Mouse (Mus musculus): ENCODE results near the gene Ncor2. TPM values are rescaled to one million over a fixed set of nuclear protein-coding genes. Genes with fewer than 3 reads are reported as not detected.
A peak's percentile ranks its signal among the peaks of the same experiment; 100 is the strongest.

Gene Ncor2
- polyA plus RNA-seq, 1 experiment = 71.5 TPM

- no peak overlapping the region for H3K27ac ChIP-seq (ENCODE audit: insufficient read depth, low read depth, low read length)
- no peak for TF ChIP-seq POLR2A (IDR thresholded peaks at IDR 0.05; ENCODE audit: borderline replicate concordance, low read depth, low read length)
- no peak for TF ChIP-seq CTCF (IDR thresholded peaks at IDR 0.05; ENCODE audit: low read depth, low read length)
- no peak overlapping the region for H3K4me3 ChIP-seq (ENCODE audit: insufficient read depth, low read length)
- no peaks in the 10 kb centered on the region for H3K4me1 ChIP-seq (ENCODE audit: control insufficient read depth, insufficient read depth, low read length)
Observed at GRCm38 (mm10) chr5:125028911-125029310, 150.1 kb downstream of the Ncor2 start.

- H3K4me3 ChIP-seq (ENCODE audit: insufficient read depth, low read length) = no peak overlapping the region
- H3K27ac ChIP-seq (ENCODE audit: insufficient read depth, low read depth, low read length) = no peak overlapping the region
- TF ChIP-seq CTCF (IDR thresholded peaks at IDR 0.05; ENCODE audit: low read depth, low read length) = no peak
- no peak for TF ChIP-seq POLR2A (IDR thresholded peaks at IDR 0.05; ENCODE audit: borderline replicate concordance, low read depth, low read length)
- H3K4me1 ChIP-seq (ENCODE audit: control insufficient read depth, insufficient read depth, low read length) = no peaks in the 10 kb centered on the region
Observed at GRCm38 (mm10) chr5:125028371-125028770, 150.6 kb downstream of the Ncor2 start.

- no peaks in the 10 kb centered on the region for H3K4me1 ChIP-seq (ENCODE audit: control insufficient read depth, insufficient read depth, low read length)
- TF ChIP-seq POLR2A (IDR thresholded peaks at IDR 0.05; ENCODE audit: borderline replicate concordance, low read depth, low read length) (no peak), CTCF (IDR thresholded peaks at IDR 0.05; ENCODE audit: low read depth, low read length) (peak; percentile 11; the same call in 1 of the 2 replicates)
- no peak overlapping the region for H3K4me3 ChIP-seq (ENCODE audit: insufficient read depth, low read length)
Observed at GRCm38 (mm10) chr5:125024002-125024401, 155.0 kb downstream of the Ncor2 start.

DNA sequence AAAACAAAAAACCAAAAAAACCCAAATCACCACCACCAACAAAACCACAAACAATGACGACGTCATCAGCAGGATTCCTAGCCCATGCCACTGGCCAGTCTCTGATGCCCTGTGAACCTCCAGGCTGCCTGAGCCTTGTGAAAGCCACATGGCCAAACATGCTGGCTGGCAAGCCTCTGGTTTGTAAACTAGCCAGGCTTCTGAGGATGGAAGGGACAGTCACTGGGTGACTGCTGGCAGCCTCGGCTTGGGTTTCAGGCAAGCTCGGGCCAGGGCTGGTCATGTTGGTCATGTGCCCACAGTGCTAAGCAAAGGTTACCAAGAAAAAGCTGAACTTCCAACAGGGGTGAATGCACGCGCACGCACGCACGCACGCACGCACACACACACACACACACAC is 157.7 kb downstream of the Ncor2 start:
- Histone ChIP-seq H3K4me3 (ENCODE audit: insufficient read depth, low read length) (no peak overlapping the region), H3K4me1 (ENCODE audit: control insufficient read depth, insufficient read depth, low read length) (no peaks in the 10 kb centered on the region), H3K27ac (ENCODE audit: insufficient read depth, low read depth, low read length) (no peak overlapping the region)
- TF ChIP-seq POLR2A (IDR thresholded peaks at IDR 0.05; ENCODE audit: borderline replicate concordance, low read depth, low read length) (no peak), CTCF (IDR thresholded peaks at IDR 0.05; ENCODE audit: low read depth, low read length) (no peak)

More at GRCm38 (mm10) chr5:125024002-125024401, 155.0 kb downstream of the Ncor2 start:
- no peak overlapping the region for H3K27ac ChIP-seq (ENCODE audit: insufficient read depth, low read depth, low read length)

- Histone ChIP-seq H3K4me3 (ENCODE audit: insufficient read depth, low read length) (no peak overlapping the region), H3K4me1 (ENCODE audit: control insufficient read depth, insufficient read depth, low read length) (no peaks in the 10 kb centered on the region), H3K27ac (ENCODE audit: insufficient read depth, low read depth, low read length) (no peak overlapping the region)
- TF ChIP-seq POLR2A (IDR thresholded peaks at IDR 0.05; ENCODE audit: borderline replicate concordance, low read depth, low read length) (no peak), CTCF (IDR thresholded peaks at IDR 0.05; ENCODE audit: low read depth, low read length) (no peak)
Observed at GRCm38 (mm10) chr5:125019099-125019498, 159.9 kb downstream of the Ncor2 start.

DNA sequence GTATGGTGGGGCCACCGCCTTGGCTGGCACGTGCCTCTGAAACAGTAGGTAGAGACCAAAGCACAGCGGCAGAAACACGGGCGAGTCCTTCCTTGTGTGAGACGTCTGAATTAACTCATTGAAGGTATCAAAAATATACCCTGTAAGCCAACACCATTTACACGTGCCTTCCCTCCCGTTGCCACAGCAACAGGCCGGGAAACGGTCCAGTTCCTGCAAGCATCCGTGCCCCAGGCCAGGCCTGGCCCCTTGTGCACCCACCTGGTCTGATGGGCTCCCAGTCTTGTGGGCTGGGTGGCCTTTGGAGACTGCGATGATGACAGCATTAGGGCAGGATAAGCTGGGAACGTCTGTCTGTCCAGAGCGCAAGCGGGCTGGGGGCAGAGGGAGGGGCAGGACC is 161.7 kb downstream of the Ncor2 start:
- Histone ChIP-seq H3K27ac (ENCODE audit: insufficient read depth, low read depth, low read length) (no peak overlapping the region), H3K4me1 (ENCODE audit: control insufficient read depth, insufficient read depth, low read length) (no peaks in the 10 kb centered on the region), H3K4me3 (ENCODE audit: insufficient read depth, low read length) (no peak overlapping the region)
- no peak for TF ChIP-seq POLR2A (IDR thresholded peaks at IDR 0.05; ENCODE audit: borderline replicate concordance, low read depth, low read length)
- no peak for TF ChIP-seq CTCF (IDR thresholded peaks at IDR 0.05; ENCODE audit: low read depth, low read length)

DNA sequence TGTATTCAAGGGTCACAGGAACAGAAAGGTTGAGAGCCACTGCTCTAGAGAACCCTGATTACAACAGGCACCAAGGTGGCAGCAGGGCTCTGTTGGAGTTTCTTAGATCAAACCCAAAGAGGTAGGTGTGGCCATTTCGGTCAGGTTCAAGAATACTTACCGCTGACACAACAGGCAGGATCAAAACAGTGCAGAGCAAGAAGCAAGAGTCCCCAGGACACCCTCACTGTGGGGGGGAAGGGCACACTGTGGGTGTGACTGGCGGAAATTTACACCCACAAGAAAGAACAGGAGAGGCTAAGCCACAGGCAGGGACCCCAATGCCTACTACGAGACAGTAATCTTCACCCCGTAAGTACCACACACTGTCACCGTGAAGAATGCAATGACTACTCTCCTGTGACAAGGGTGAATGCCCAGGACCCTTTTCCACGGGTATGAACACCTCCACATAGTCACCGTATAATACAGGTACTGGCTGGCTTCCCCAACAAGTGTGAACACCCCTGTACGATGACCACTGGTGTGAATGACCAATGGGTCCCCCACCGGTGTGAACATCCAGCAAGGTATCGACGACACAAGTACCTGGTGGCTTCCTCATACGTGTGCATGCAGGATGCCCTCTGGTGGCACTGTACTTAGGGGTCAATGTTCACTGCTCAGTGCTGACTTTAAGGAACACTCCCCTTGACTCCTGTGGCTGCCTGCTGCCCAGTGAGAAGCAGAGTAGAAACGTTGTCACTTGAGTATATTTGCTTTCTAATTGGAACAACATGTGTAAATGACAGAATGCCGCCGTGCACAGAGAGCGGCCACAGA is 162.4 kb downstream of the Ncor2 start:
- H3K4me1 ChIP-seq (ENCODE audit: control insufficient read depth, insufficient read depth, low read length) = no peaks in the 10 kb centered on the region
- H3K4me3 ChIP-seq (ENCODE audit: insufficient read depth, low read length) = no peak overlapping the region
- H3K27ac ChIP-seq (ENCODE audit: insufficient read depth, low read depth, low read length) = no peak overlapping the region
- TF ChIP-seq CTCF (IDR thresholded peaks at IDR 0.05; ENCODE audit: low read depth, low read length) (no peak), POLR2A (IDR thresholded peaks at IDR 0.05; ENCODE audit: borderline replicate concordance, low read depth, low read length) (no peak)

DNA sequence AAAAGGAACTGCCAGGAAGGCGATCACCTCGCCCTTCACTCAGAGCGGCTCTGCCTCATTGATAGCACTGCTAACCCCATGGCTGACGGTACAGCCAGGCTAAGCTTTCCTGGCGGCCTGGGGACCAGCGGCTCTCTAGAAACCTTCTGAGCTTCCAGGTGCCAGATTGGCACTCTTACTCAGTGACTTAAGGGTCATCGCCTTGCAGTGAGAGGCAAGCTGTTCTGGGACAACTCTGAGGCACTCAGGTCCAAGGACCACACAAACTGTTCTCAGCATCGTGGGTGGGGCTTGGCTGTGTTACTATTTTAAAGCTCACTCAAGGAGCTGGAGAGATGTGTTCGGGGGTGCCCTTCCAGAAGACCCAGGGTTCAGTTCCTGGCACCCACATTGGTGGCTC is 163.4 kb downstream of the Ncor2 start:
- no peak for TF ChIP-seq CTCF (IDR thresholded peaks at IDR 0.05; ENCODE audit: low read depth, low read length)
- TF ChIP-seq POLR2A (IDR thresholded peaks at IDR 0.05; ENCODE audit: borderline replicate concordance, low read depth, low read length) = no peak
- H3K4me3 ChIP-seq (ENCODE audit: insufficient read depth, low read length) = no peak overlapping the region
- H3K27ac ChIP-seq (ENCODE audit: insufficient read depth, low read depth, low read length) = no peak overlapping the region
- H3K4me1 ChIP-seq (ENCODE audit: control insufficient read depth, insufficient read depth, low read length) = no peaks in the 10 kb centered on the region

- Histone ChIP-seq H3K27ac (ENCODE audit: insufficient read depth, low read depth, low read length) (no peak overlapping the region), H3K4me3 (ENCODE audit: insufficient read depth, low read length) (no peak overlapping the region), H3K4me1 (ENCODE audit: control insufficient read depth, insufficient read depth, low read length) (no peaks in the 10 kb centered on the region)
- TF ChIP-seq POLR2A (IDR thresholded peaks at IDR 0.05; ENCODE audit: borderline replicate concordance, low read depth, low read length) (no peak), CTCF (IDR thresholded peaks at IDR 0.05; ENCODE audit: low read depth, low read length) (no peak)
Observed at GRCm38 (mm10) chr5:125015066-125015465, 164.0 kb downstream of the Ncor2 start.

DNA sequence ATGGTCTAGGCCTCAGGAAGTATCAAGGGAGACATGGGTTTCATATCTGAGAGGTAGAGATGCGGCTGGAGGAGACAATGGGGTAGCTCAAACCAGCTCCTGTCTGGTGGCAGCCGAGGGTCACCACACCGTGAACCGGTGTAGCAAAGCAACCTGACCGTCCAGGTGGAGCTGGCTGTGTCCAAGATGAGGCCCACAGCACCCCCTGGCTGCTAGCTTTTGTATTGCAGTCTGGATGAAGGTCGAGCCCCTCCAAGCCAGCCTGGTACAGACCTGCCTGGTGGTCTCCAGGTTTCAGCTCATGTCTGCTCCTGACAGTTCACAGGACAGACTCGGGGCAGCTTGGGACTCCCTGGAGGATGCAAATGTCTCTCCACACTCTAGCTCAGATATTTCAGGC is 164.5 kb downstream of the Ncor2 start:
- Histone ChIP-seq H3K27ac (ENCODE audit: insufficient read depth, low read depth, low read length) (no peak overlapping the region), H3K4me3 (ENCODE audit: insufficient read depth, low read length) (no peak overlapping the region), H3K4me1 (ENCODE audit: control insufficient read depth, insufficient read depth, low read length) (no peaks in the 10 kb centered on the region)
- TF ChIP-seq POLR2A (IDR thresholded peaks at IDR 0.05; ENCODE audit: borderline replicate concordance, low read depth, low read length) = no peak
- TF ChIP-seq CTCF (IDR thresholded peaks at IDR 0.05; ENCODE audit: low read depth, low read length) = peak; percentile 63
